Mouse (Mus musculus) c-Kit-positive CD71-positive TER-119-positive erythroid progenitor cells, embryonic 14.5 days (primary cell): ENCODE results near the gene Naip2.
"Not testable (repeated sequence)": the region's sequence is repeated elsewhere in the genome, so short reads cannot be mapped to it uniquely, and the experiment has no call there.

Source experiments
- DNase-seq: peaks from one replicate; pipeline ENCODE4 v3.0.0-alpha.2; 2013; ENCODE audit warnings: low spot score

Naip2 gene

GRCm38 (mm10) chr13:100201659-100202333 is at the start of gene Naip2:
Gene Naip2, minus strand, starts transcription at chr13:100202092.
- not testable (repeated sequence) for DNase-seq

DNA sequence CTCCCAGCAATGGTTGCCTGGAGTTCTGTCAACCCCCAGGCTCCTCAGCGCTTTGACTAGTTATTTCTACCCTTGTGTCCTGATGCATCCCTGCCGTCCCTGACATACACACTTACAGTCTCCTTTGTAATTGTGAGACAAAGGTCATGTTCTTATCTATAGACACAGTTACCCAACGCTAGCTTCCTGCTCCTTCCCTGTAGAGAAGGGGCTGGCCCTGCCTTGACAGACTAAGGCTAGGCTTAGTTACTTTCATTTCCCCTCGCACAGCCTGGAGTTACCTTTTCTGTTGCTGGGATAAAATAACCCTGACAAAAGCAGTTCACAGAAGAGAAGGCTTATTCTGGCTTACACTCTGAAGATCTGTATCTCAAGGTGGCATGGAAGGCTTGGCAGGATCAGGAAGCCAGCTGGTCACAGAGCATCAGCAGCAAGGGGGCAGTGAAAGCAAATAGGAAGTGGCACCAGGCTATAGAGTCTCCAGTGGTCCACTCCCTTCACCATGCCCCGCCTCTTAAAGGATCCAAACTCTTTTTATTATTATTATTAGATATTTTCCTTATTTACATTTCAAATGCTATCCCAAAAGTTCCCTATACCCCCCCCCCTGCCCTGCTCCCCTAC is 45.1 kb upstream of the Naip2 start:
- not testable (repeated sequence) for DNase-seq

DNA sequence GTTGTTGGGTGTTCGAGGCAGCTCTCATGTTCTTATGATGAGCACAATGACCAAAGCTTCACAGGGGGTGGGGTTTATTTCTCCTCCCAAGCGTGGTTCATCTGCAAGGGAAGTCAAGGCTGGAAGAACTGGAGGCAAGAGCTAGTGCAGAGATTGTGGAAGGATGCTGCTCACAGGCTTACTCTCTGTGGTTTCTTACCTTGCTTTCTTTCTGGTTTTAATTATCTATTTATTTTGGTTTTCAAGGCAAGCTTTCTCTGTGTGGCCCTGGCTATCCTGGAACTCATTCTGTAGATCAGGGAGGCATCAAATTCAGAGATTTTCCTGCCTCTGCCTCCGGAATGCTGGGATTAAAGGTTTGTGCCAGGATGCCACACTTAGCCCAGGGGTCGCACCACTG is 44.3 kb upstream of the Naip2 start, which contains the start of gene Naip5:
Gene Naip5 (minus strand): TSS at position 101 of the 400 bp plus-strand sequence.
- not testable (repeated sequence) for DNase-seq

DNA sequence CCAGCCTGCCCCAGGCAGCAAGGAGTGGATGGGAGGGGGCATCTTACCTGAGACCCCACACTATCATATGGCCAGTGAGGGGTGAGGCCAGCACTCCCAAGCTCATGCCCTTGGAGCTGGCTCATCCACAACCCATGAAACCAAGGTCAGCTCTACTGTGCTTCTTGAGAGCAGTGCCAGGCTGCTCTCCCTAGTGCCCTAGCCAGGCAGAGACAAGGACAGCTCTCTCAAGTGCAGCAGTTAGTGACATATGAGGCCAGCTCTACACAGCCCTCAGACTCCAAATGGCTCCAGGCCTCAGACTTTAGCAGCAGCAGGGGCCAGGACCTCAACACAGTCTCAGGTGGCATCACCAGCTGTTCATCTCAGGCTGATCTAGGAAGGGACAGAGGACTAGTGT is 41.8 kb upstream of the Naip2 start:
- DNase-seq = no peak

GRCm38 (mm10) chr13:100213683-100214082 is 11.8 kb upstream of the Naip2 start:
- not testable (repeated sequence) for DNase-seq

DNA sequence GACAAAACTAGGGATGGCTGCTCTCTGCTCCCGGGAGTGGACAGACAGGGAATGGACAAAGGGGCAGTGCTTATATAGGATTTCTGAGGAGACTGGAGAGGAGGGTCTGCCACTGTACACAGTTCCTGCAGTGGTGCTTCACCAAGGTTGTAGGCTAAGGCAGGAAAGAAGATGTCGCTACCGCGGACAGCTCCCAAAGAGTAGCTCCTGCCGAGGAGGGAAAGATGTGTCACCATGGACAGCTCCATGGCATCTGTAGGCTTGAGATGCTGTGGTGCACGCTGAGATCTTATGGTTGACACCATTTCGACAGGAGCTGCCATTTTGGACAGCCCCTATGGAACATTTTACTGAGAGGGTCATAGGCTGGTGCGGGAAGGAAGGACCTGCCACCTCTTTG is 8.6 kb upstream of the Naip2 start:
- DNase-seq = no peak

GRCm38 (mm10) chr13:100203319-100203718 is 1.4 kb upstream of the Naip2 start:
- no peak for DNase-seq

DNA sequence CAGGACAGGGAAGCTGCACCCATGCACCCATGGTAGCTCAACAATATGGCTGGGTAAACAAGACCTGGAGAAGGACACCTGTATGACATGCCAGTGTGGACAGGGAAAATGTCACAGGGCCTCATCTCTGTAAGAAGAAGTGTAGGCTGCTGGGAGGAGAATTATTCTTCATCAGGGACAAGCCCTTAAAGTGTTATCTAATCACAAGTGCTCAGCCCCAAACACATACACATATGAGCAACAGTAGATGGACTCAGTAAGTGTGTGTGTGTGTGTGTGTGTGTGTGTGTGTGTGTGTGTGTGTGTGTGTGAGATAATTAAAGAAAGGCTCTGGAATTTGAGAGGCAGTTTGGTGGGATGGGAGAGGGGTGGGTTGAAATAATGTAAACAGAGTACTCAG is 1.1 kb downstream of the Naip2 start:
- DNase-seq = no peak

DNA sequence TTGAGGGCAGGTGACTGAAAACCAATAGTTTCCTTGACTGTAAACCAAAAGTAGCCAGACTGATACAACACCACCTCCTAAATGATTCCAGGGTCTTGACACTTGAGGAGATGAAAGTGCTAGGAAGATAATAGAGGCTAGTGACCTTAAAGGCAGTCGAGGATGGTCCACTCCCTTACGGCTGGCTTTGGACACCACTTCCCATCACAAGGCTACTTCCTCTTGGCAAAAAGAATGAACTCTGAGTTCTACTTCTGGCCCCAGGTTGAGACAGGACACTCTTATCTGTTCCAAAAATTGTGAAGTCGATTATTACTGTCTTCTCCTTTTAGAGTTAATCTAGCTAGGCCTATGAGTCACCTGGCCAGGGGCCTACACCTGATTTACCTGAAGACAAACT is 6.5 kb downstream of the Naip2 start:
- no peak for DNase-seq

GRCm38 (mm10) chr13:100183111-100183510 is 18.8 kb downstream of the Naip2 start:
- not testable (repeated sequence) for DNase-seq

DNA sequence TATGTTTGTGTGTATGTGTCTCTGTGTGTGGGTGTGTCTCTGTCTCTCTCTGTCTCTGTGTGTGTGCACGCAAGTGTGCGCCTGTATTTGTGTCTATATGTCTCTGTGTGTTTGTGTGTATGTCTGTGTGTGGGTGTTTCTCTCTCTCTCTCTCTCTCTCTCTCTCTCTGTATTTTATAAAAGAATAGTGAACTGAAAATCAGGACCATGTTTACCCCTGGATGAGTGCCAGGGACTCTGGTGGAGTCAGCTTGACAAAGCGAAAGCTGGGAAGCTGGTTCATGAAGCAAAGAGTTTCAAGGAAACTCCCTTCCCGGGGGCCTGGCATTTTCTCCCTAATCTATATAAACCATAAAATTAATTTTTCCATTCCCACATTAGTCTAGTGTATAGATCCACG is 27.5 kb downstream of the Naip2 start:
- DNase-seq = not testable (repeated sequence)

DNA sequence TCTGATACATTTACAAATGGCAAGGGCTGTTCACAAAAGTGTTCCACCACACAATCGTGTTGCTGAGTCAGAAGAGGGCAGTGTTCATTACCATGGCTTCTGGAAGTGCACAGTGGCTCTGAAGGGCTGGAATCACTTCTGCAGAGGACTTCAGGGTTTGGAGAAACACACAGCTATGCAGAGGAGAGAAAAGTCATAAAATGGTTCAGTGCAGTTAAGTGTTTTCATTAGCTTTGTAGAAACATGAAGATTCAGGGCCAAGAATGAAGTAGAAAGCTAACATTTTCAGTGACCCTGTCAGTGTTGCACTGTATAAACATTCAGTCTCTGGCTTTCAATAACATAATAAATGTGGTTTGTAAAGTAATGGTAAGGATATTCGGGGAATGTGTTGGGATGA is 35.5 kb downstream of the Naip2 start:
- DNase-seq = not testable (repeated sequence)

GRCm38 (mm10) chr13:100162467-100162866 is 39.4 kb downstream of the Naip2 start:
- not testable (repeated sequence) for DNase-seq

GRCm38 (mm10) chr13:100161171-100161870 is 40.6 kb downstream of the Naip2 start:
- DNase-seq = not testable (repeated sequence)

DNA sequence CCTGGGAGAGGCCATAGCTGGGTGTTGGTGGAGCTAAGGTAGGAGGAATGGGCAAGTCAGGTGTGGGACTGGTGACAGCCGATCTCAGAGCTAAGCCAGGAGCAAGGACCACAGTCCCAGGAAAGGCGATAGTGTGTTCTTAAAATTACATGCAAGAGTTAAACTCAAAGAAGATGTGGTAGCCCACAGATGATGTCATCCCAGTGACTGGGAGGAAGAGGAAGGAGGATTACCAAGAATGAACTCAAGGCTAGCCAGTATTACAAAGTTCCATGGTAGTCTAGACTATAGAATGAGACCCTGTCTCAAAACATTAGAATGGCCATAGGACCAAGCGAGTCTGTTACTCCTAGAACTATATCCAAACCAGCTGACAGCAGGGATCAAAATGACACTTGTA is 45.3 kb downstream of the Naip2 start:
- no peak for DNase-seq

DNA sequence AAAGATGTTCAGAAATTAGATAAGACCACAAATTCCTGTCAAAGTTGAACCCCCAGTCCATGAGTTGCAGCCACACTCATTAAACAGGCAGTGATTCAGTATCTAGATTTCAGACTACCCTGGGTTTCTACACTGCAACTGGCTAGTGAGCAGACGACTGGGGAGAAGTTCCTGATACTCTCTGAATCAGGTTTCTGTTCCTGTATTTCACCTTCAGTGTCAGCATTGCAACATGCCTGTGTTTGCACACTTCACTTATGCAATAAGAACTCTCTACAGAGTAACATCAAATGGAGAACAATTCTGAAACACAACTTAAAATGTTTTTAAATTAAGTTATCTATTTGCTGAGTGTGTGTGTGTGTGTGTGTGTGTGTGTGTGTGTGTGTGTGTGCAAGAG is 49.2 kb downstream of the Naip2 start:
- DNase-seq = no peak

DNA sequence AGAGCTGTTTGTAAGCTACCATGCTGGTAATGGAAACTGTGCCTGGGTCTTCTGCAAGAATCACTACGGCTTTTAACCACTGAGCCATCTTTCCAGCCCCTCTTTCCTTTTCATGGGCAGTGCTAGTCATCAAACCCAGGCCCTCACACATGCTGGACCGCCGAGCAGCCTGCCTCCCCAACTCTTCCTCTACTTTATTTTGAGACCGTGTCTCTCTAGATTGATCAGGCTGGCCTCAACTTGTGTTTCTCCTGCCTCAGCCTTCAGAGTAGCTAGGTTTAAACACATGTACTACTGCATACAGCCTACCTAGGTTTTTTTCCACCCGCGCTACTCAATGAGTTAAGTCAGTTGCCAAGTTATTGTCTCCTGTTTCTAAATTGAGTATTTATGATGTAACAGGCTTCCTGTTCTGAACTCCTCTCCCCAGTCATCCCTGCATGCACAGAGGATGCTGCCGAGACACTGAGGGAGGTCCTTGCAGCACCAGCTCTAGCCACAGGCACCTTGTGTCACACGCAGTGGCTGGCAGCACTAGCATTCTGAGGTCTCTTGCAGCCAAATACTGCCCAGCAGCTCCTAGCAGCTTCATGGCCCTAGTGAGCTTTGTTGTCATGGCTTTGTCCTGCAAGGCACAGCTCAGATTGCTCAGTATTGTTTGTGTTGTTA is 60.1 kb downstream of the Naip2 start:
- DNase-seq = no peak

- no peak for DNase-seq
Measured at GRCm38 (mm10) chr13:100125258-100125643, 76.6 kb downstream of the Naip2 start.

DNA sequence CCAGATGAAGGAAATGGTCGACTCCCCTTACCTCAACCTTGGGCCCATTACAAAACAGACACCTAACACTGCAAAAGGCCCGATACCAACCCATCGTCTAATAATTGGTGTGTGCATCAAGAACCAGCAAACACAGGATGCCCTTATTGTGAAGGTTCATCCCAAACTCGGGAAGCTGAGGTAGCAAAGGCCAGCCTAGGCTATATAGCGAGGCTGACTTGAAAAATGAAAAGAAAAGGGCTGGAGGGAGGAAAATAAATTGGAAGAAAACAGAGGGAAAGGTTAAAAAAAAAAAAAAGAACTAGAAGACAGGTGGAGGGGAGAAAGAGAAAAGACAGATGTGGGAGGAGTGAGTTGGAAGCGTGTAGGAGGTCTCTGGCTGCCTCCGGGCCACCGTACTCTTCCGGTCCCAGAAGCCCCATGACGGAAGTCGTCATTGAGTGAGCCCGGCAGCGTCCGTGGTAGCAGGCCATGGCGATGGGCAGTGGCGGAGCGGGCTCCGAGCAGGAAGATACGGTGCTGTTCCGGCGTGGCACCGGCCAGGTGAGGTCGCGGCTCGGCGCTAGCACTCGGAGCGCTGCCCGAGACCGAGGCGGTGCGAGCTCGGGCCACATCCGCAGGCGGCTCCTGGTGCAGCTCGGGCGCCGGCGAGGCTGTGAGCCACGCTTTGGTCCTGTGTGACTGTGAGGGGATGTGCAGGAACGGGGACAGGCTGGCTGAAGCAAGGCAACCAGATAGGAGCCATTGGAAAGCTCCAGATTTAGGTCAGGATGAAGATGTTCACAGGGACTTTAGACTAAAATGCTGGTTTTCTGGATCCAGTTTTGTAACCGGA is 77.3 kb downstream of the Naip2 start, which contains the start of gene Smn1:
Gene Smn1 (plus strand): TSS at position 430 of the 835 bp plus-strand sequence.
- peak; percentile 86 for DNase-seq

GRCm38 (mm10) chr13:100123970-100124369 is 77.9 kb downstream of the Naip2 start:
- DNase-seq = no peak

DNA sequence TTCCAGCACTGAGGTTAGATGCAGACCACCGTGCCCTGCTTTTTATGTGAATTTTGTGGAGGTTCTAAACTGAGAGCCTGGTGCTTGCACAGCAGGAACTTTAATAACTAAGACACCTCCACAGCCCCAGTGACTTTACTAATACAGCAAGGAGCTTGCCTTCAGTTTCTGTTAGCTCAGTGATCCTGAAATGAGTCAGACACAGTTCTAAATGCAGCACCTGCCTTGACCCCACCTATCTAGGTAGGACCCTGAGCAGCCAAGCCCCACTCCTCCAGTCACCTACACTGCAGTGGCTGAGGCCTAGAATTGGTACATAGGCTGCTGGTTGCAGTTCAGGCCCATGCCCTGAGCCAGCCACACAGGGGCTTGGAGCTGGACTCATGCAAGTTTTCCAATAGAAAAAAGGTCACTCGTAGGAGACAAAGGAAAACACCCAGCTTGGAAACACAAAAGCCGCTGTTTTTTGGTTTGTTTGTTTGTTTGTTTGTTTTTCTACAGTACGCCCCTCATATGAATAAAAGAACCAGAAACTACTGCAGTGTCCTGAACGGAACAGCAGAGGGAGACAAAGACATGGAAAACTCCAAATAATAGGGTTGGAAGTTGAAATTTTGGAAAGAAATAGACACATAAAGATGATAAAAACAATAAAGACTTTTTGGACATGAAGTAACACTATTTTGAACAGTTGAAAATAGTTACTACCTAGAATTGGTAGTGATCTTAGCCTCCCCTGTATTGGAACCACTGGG is 89.5 kb downstream of the Naip2 start:
- no peak for DNase-seq
